Mouse (Mus musculus): Measurements from ENCODE around the gene Riok2. TPM values are rescaled to one million over a fixed set of nuclear protein-coding genes. Genes with fewer than 3 reads are reported as not detected.
"Not testable (repeated sequence)": the region's sequence is repeated elsewhere in the genome, so short reads cannot be mapped to it uniquely, and the experiment has no call there.

The Riok2 gene
- total RNA-seq (2021), result 10 to 100 TPM; 22.1 to 24.3 TPM
- long read RNA-seq, experiment 1, transcript Riok2-201 (10 exons, 3,220 nt), result major isoform, 16 of 24 reads
- long read RNA-seq, experiment 1, partial matches to known transcripts, result 5 of 24 reads
- long read RNA-seq, experiment 1, other reads (novel, unspliced or antisense), result 3 of 24 reads
- long read RNA-seq, experiment 2, transcript Riok2-201 (10 exons, 3,220 nt), result major isoform, 11 of 18 reads
- long read RNA-seq, experiment 2, partial matches to known transcripts, result 2 of 18 reads
- long read RNA-seq, experiment 2, other reads (novel, unspliced or antisense), result 5 of 18 reads

- peak; percentile 95 for DNase-seq
Measured at GRCm38 (mm10) chr17:17373918-17374910, at the start of gene Riok2. Riok2 (plus strand) TSS chr17:17374309.

- DNase-seq, result not testable (repeated sequence)
Measured at GRCm38 (mm10) chr17:17326022-17326421, 48.1 kb upstream of the Riok2 start.

GRCm38 (mm10) chr17:17326636-17327035, 47.5 kb upstream of the Riok2 start:
- no peak for DNase-seq

GRCm38 (mm10) chr17:17345374-17346183, 28.5 kb upstream of the Riok2 start:
- DNase-seq, result not testable (repeated sequence)

GRCm38 (mm10) chr17:17346281-17346680, 27.8 kb upstream of the Riok2 start:
- not testable (repeated sequence) for DNase-seq

GRCm38 (mm10) chr17:17373550-17373917, 575 bp upstream of the Riok2 start:
- no peak for DNase-seq

GRCm38 (mm10) chr17:17375581-17375980, 1.5 kb downstream of the Riok2 start:
- no peak for DNase-seq

GRCm38 (mm10) chr17:17383703-17384102, 9.6 kb downstream of the Riok2 start:
- DNase-seq, result no peak

- no peak for DNase-seq
Measured at GRCm38 (mm10) chr17:17384502-17384901, 10.4 kb downstream of the Riok2 start.

- DNase-seq, result no peak
Measured at GRCm38 (mm10) chr17:17386117-17386516, 12.0 kb downstream of the Riok2 start.

GRCm38 (mm10) chr17:17391823-17392222, 17.7 kb downstream of the Riok2 start:
- no peak for DNase-seq

GRCm38 (mm10) chr17:17392863-17393262, 18.8 kb downstream of the Riok2 start:
- DNase-seq, result peak; percentile 15

- DNase-seq, result no peak
Measured at GRCm38 (mm10) chr17:17393300-17393699, 19.2 kb downstream of the Riok2 start.

GRCm38 (mm10) chr17:17394336-17394735, 20.2 kb downstream of the Riok2 start:
- DNase-seq, result peak; percentile 84

- no peak for DNase-seq
Measured at GRCm38 (mm10) chr17:17396869-17397268, 22.8 kb downstream of the Riok2 start.

GRCm38 (mm10) chr17:17398664-17399063, 24.6 kb downstream of the Riok2 start:
- no peak for DNase-seq

- peak; percentile 42 for DNase-seq
Measured at GRCm38 (mm10) chr17:17402222-17403004, 28.3 kb downstream of the Riok2 start, which contains the start of gene Lix1. Lix1 (plus strand) TSS chr17:17402672.

- no peak for DNase-seq
Measured at GRCm38 (mm10) chr17:17403038-17403437, 28.9 kb downstream of the Riok2 start.

GRCm38 (mm10) chr17:17403578-17404112, 29.5 kb downstream of the Riok2 start:
- DNase-seq, result no peak

- no peak for DNase-seq
Measured at GRCm38 (mm10) chr17:17404811-17405544, 30.9 kb downstream of the Riok2 start.

Measured in adrenal gland, postnatal 10 days (tissue).